Mouse (Mus musculus) CD4-positive, CD25-positive, alpha-beta regulatory T cell, adult 2 months (primary cell): ENCODE measurements at regions not wholly inside any gene's neighbourhood (a gene's known extent, or its start where the extent isn't known, plus 50 kb on each side); places are given as distances from the start of the nearest gene placed in this dataset.

Source experiments
- DNase-seq: peaks from one replicate; pipeline ENCODE4 v3.0.0-alpha.2; 2012; ENCODE audit warnings: low read depth, low spot score

GRCm38 (mm10) chr19:14788630-14789029 is 190.8 kb upstream of the Tle4 start:
- no peak for DNase-seq

- no peak for DNase-seq
Measured at GRCm38 (mm10) chr19:14786868-14787267, 189.0 kb upstream of the Tle4 start.

- no peak for DNase-seq
Measured at GRCm38 (mm10) chr19:14785661-14786060, 187.8 kb upstream of the Tle4 start.

- DNase-seq, result no peak
Measured at GRCm38 (mm10) chr19:14777709-14778108, 179.9 kb upstream of the Tle4 start.

- DNase-seq, result no peak
Measured at GRCm38 (mm10) chr19:14777198-14777597, 179.3 kb upstream of the Tle4 start.

GRCm38 (mm10) chr19:14776791-14777190 is 178.9 kb upstream of the Tle4 start:
- DNase-seq, result no peak

- no peak for DNase-seq
Measured at GRCm38 (mm10) chr19:14772794-14773193, 174.9 kb upstream of the Tle4 start.

GRCm38 (mm10) chr19:14752646-14753045 is 154.8 kb upstream of the Tle4 start:
- no peak for DNase-seq

- DNase-seq, result no peak
Measured at GRCm38 (mm10) chr19:14742361-14742760, 144.5 kb upstream of the Tle4 start.

GRCm38 (mm10) chr19:14740936-14741335 is 143.1 kb upstream of the Tle4 start:
- DNase-seq, result no peak

- no peak for DNase-seq
Measured at GRCm38 (mm10) chr19:14740139-14740538, 142.3 kb upstream of the Tle4 start.

GRCm38 (mm10) chr19:14736514-14736913 is 138.7 kb upstream of the Tle4 start:
- DNase-seq, result no peak

GRCm38 (mm10) chr19:14725329-14725728 is 127.5 kb upstream of the Tle4 start:
- DNase-seq, result no peak

- no peak for DNase-seq
Measured at GRCm38 (mm10) chr19:14724637-14725036, 126.8 kb upstream of the Tle4 start.

- DNase-seq, result no peak
Measured at GRCm38 (mm10) chr19:14705791-14706190, 107.9 kb upstream of the Tle4 start.

GRCm38 (mm10) chr19:14701116-14701515 is 103.3 kb upstream of the Tle4 start:
- no peak for DNase-seq

GRCm38 (mm10) chr19:14695369-14695768 is 97.5 kb upstream of the Tle4 start:
- DNase-seq, result peak; percentile 76

- DNase-seq, result peak; percentile 36
Measured at GRCm38 (mm10) chr19:14692183-14692582, 94.3 kb upstream of the Tle4 start.

- DNase-seq, result no peak
Measured at GRCm38 (mm10) chr19:14685628-14686027, 87.8 kb upstream of the Tle4 start.

GRCm38 (mm10) chr19:14684669-14685068 is 86.8 kb upstream of the Tle4 start:
- DNase-seq, result no peak

GRCm38 (mm10) chr19:14681306-14681705 is 83.5 kb upstream of the Tle4 start:
- no peak for DNase-seq

GRCm38 (mm10) chr19:14679776-14680175 is 81.9 kb upstream of the Tle4 start:
- DNase-seq, result no peak

- peak; percentile 4 for DNase-seq
Measured at GRCm38 (mm10) chr19:14678584-14678983, 80.7 kb upstream of the Tle4 start.

- DNase-seq, result no peak
Measured at GRCm38 (mm10) chr19:14676929-14677328, 79.1 kb upstream of the Tle4 start.

GRCm38 (mm10) chr19:14670821-14671104 is 72.9 kb upstream of the Tle4 start:
- DNase-seq, result no peak
